8 mouse cellular contexts compared by ENCODE assay signal in genomic region chr7:73608804-73609275, GRCm38 (mm10).
DNase-seq lines count a peak whose midpoint lies in the region; ATAC-seq and TF ChIP-seq lines count a peak whose summit lies in the region.

No protein-coding gene starts in this region.

- H3K9ac ChIP-seq in intestine, embryonic 14.5 days (ENCODE audit: low read length): no peak overlapping the region
- no peak overlapping the region; the same call in 1 of the 2 replicates for H3K9ac ChIP-seq in intestine, embryonic 16.5 days (ENCODE audit: low read depth, low read length)
- H3K9ac ChIP-seq in forebrain, embryonic 14.5 days (ENCODE audit: low read length): peak overlapping the region; percentile 65; the same call in 1 of the 2 replicates
- H3K9ac ChIP-seq in lung, postnatal 0 days (replicated peaks; ENCODE audit: low read depth): no peak overlapping the region

- TF ChIP-seq CTCF in lung, postnatal 0 days (IDR thresholded peaks at IDR 0.05): no peak; the same call in 1 of the 2 replicates

- 22% methylated on average over 5 of the region's 5 CpGs for WGBS in intestine, embryonic 14.5 days
- WGBS in intestine, embryonic 16.5 days: 36% methylated on average over 5 of the region's 5 CpGs
- 4% methylated on average over 5 of the region's 5 CpGs for WGBS in forebrain, embryonic 14.5 days
- 21% methylated on average over 5 of the region's 5 CpGs for WGBS in lung, postnatal 0 days

- H3K36me3 ChIP-seq in intestine, embryonic 14.5 days (ENCODE audit: control insufficient read depth, insufficient read depth, low read length): no peaks in the 10 kb centered on the region
- H3K36me3 ChIP-seq in intestine, embryonic 16.5 days (ENCODE audit: control insufficient read depth, insufficient read depth, low read length): no peaks in the 10 kb centered on the region
- no peaks in the 10 kb centered on the region for H3K36me3 ChIP-seq in forebrain, embryonic 14.5 days (ENCODE audit: control insufficient read depth, insufficient read depth, low read length)
- no peaks in the 10 kb centered on the region for H3K36me3 ChIP-seq in lung, postnatal 0 days (ENCODE audit: insufficient read depth, low read length)

- DNase-seq in intestine, embryonic 14.5 days (ENCODE audit: low spot score): no peak
- DNase-seq in NIH3T3 (ENCODE audit: low read depth): peak; percentile 23
- DNase-seq in forebrain, embryonic 14.5 days (ENCODE audit: low spot score): no peak
- peak; percentile 78 for DNase-seq in lung, postnatal 0 days (ENCODE audit: low spot score)
- no peak for DNase-seq in adrenal gland, adult 18-20 months (ENCODE audit: low spot score in 2 of 2)
- no peak for DNase-seq in urinary bladder, adult 2 months (ENCODE audit: low spot score)
- DNase-seq in testis, postnatal 10 days (ENCODE audit: low spot score): no peak

- H3K4me2 ChIP-seq in intestine, embryonic 14.5 days (ENCODE audit: low read length): peak overlapping the region; percentile 81
- H3K4me2 ChIP-seq in intestine, embryonic 16.5 days (ENCODE audit: low read depth, low read length): no peak overlapping the region; the same call in 1 of the 2 replicates
- peak overlapping the region; percentile 61 for H3K4me2 ChIP-seq in forebrain, embryonic 14.5 days (ENCODE audit: low read length)
- peak overlapping the region; percentile 57; the same call in 1 of the 2 replicates for H3K4me2 ChIP-seq in lung, postnatal 0 days (replicated peaks; ENCODE audit: low read depth, low read length)

- TF ChIP-seq EP300 in lung, postnatal 0 days (IDR thresholded peaks at IDR 0.05): peak; percentile 93

- H3K9me3 ChIP-seq in intestine, embryonic 14.5 days (ENCODE audit: control insufficient read depth, low read length): no peaks in the 10 kb centered on the region
- no peaks in the 10 kb centered on the region for H3K9me3 ChIP-seq in intestine, embryonic 16.5 days (ENCODE audit: control insufficient read depth, low read length)
- H3K9me3 ChIP-seq in forebrain, embryonic 14.5 days (replicated peaks; ENCODE audit: control insufficient read depth, low read length): no peaks in the 10 kb centered on the region
- H3K9me3 ChIP-seq in lung, postnatal 0 days (ENCODE audit: low read length): no peaks in the 10 kb centered on the region

- H3K4me3 ChIP-seq in intestine, embryonic 14.5 days (ENCODE audit: low read depth, low read length): no peak overlapping the region
- H3K4me3 ChIP-seq in intestine, embryonic 16.5 days (ENCODE audit: low read length): no peak overlapping the region
- no peak overlapping the region for H3K4me3 ChIP-seq in forebrain, embryonic 14.5 days (ENCODE audit: low read depth, low read length)
- peak overlapping the region; percentile 41; the same call in 1 of the 2 replicates for H3K4me3 ChIP-seq in lung, postnatal 0 days (ENCODE audit: low read depth, low read length)

- H3K27ac ChIP-seq in intestine, embryonic 14.5 days (ENCODE audit: low read depth): 0 out of 2 replicates have a peak overlapping the region, but pooled peaks have one; percentile 24
- no peak overlapping the region; the same call in 1 of the 2 replicates for H3K27ac ChIP-seq in intestine, embryonic 16.5 days (ENCODE audit: low read length)
- peak overlapping the region; percentile 93 for H3K27ac ChIP-seq in forebrain, embryonic 14.5 days (ENCODE audit: low read depth, low read length)
- H3K27ac ChIP-seq in lung, postnatal 0 days (ENCODE audit: low read length): peak overlapping the region; percentile 90

- no peaks in the 10 kb centered on the region for H3K27me3 ChIP-seq in intestine, embryonic 14.5 days (replicated peaks; ENCODE audit: control insufficient read depth, insufficient read depth, low read length)
- no peaks in the 10 kb centered on the region for H3K27me3 ChIP-seq in intestine, embryonic 16.5 days (replicated peaks; ENCODE audit: control insufficient read depth, insufficient read depth, low read length)
- no peaks in the 10 kb centered on the region for H3K27me3 ChIP-seq in forebrain, embryonic 14.5 days (replicated peaks; ENCODE audit: control insufficient read depth, insufficient read depth, low read length)
- H3K27me3 ChIP-seq in lung, postnatal 0 days (replicated peaks; ENCODE audit: insufficient read depth, low read length): no peaks in the 10 kb centered on the region

- no peak for ATAC-seq in intestine, embryonic 14.5 days (replicated peaks; ENCODE audit: low FRiP score, low TSS enrichment, low read depth)
- ATAC-seq in intestine, embryonic 16.5 days: no peak
- no peak for ATAC-seq in forebrain, embryonic 14.5 days
- ATAC-seq in lung, postnatal 0 days: peak; percentile 34

- H3K4me1 ChIP-seq in intestine, embryonic 14.5 days (replicated peaks; ENCODE audit: control insufficient read depth, insufficient read depth, low read length): peaks cover 15% of the 10 kb centered on the region
- H3K4me1 ChIP-seq in intestine, embryonic 16.5 days (ENCODE audit: control insufficient read depth, insufficient read depth, low read length): peaks cover 8% of the 10 kb centered on the region; the same call in 1 of the 2 replicates
- H3K4me1 ChIP-seq in forebrain, embryonic 14.5 days (ENCODE audit: control insufficient read depth, insufficient read depth, low read length): peaks cover 16% of the 10 kb centered on the region
- no peaks in the 10 kb centered on the region; the same call in 1 of the 2 replicates for H3K4me1 ChIP-seq in lung, postnatal 0 days (ENCODE audit: insufficient read depth, low read depth, low read length)

Comparison
In these comparisons a context has a peak if more than half of its experiments do, and no peak if none do; other contexts are left out.
1. DNase-seq: peak in NIH3T3 (single experiment) and lung, postnatal 0 days (single experiment); none in intestine, embryonic 14.5 days (single experiment), forebrain, embryonic 14.5 days (single experiment), adrenal gland, adult 18-20 months (0 of 2), urinary bladder, adult 2 months (single experiment) and testis, postnatal 10 days (single experiment).